Mouse (Mus musculus) CH12.LX (cell line): ENCODE measurements around the gene Isoc2a. TPM values are rescaled to one million over a fixed set of nuclear protein-coding genes. Genes with fewer than 3 reads are reported as not detected.

Source experiments
- DNase-seq: peaks from one replicate; pipeline ENCODE4 v3.0.0-alpha.2; 2013; ENCODE audit errors: extremely low read depth
- H3K27ac ChIP-seq: 2 replicates; pipeline ENCODE4 v1.5.1; 2012; ENCODE audit warnings: low read depth, mild to moderate bottlenecking, control low read depth, moderate library complexity; ENCODE audit not compliant: insufficient read depth
- H3K27me3 ChIP-seq: replicated peaks from 2 replicates; pipeline ENCODE3; 2012; ENCODE audit warnings: inconsistent platforms
- H3K36me3 ChIP-seq, 2 experiments: replicated peaks in 1 of 2; 2 replicates each; pipeline versions ENCODE3 to v1.6.1; 2012; ENCODE audit warnings: inconsistent platforms in 1 of 2, low read length in 1 of 2, mild to moderate bottlenecking in 1 of 2, mixed read lengths in 1 of 2, moderate library complexity in 1 of 2; ENCODE audit not compliant: control insufficient read depth in 1 of 2, insufficient read depth in 1 of 2
- H3K4me1 ChIP-seq, 2 experiments: 2 replicates each; pipeline ENCODE4 v1.6.1; 2012; ENCODE audit warnings: inconsistent platforms in 1 of 2, moderate library complexity in 1 of 2; ENCODE audit not compliant: insufficient read depth in 2 of 2, control insufficient read depth in 1 of 2
- H3K4me2 ChIP-seq: 2 replicates; pipeline ENCODE4 v1.6.1; 2012; ENCODE audit warnings: low read depth, mild to moderate bottlenecking, control low read depth; ENCODE audit not compliant: poor library complexity, insufficient read depth, severe bottlenecking
- H3K4me3 ChIP-seq, 3 experiments: fragments of 150-350 bp in 1 of 3; sonication (generic) in 1 of 3; replicated peaks in 1 of 3; 2 replicates each; pipeline versions ENCODE3 to v1.5.1; 2011 to 2012; ENCODE audit warnings: low read depth in 2 of 3, low read length in 2 of 3, mild to moderate bottlenecking in 2 of 3, moderate library complexity in 2 of 3, control low read depth in 1 of 3, improper control_type of control experiment in 1 of 3, inconsistent platforms in 1 of 3, mixed read lengths in 1 of 3; ENCODE audit not compliant: poor library complexity in 1 of 3
- H3K79me2 ChIP-seq: replicated peaks from 2 replicates; pipeline ENCODE4 v1.6.1; 2012; ENCODE audit warnings: mild to moderate bottlenecking, moderate library complexity; ENCODE audit not compliant: control insufficient read depth, poor library complexity, insufficient read depth, severe bottlenecking; ENCODE audit errors: extremely low read depth
- H3K9ac ChIP-seq: 2 replicates; pipeline ENCODE4 v1.6.1; 2012; ENCODE audit warnings: low read depth, mild to moderate bottlenecking, control low read depth, moderate library complexity; ENCODE audit not compliant: insufficient read depth
- H3K9me3 ChIP-seq: replicated peaks from 2 replicates; pipeline ENCODE3; 2012; ENCODE audit warnings: low read length, inconsistent platforms, mixed read lengths
- BHLHE40 ChIP-seq: IDR thresholded peaks from 2 replicates; pipeline ENCODE4 v1.6.1; 2011; ENCODE audit warnings: mild to moderate bottlenecking, low read depth, low read length, improper control_type of control experiment
- CHD1 ChIP-seq: IDR thresholded peaks from 2 replicates; pipeline ENCODE4 v1.6.1; 2012; ENCODE audit warnings: low read depth, low read length, improper control_type of control experiment, inconsistent platforms
- CHD2 ChIP-seq: IDR thresholded peaks from 2 replicates; pipeline ENCODE4 v1.6.1; 2011; ENCODE audit warnings: low read length, improper control_type of control experiment
- CTCF ChIP-seq, 2 experiments: IDR thresholded peaks in 1 of 2; conservative IDR thresholded peaks in 1 of 2; 2 replicates each; pipeline ENCODE4 v1.5.1; 2011 to 2012; ENCODE audit warnings: low read depth in 2 of 2, low read length in 2 of 2, improper control_type of control experiment in 1 of 2, inconsistent platforms in 1 of 2, mild to moderate bottlenecking in 1 of 2, moderate library complexity in 1 of 2
- ETS1 ChIP-seq: conservative IDR thresholded peaks from 2 replicates; pipeline ENCODE4 v1.6.1; 2012; ENCODE audit warnings: low read depth, mild to moderate bottlenecking, inconsistent platforms, low read length, improper control_type of control experiment, moderate library complexity
- IRF4 ChIP-seq: IDR thresholded peaks from 2 replicates; pipeline ENCODE4 v1.6.1; 2014; ENCODE audit warnings: low read depth, mild to moderate bottlenecking, inconsistent platforms, low read length, improper control_type of control experiment
- JUND ChIP-seq: conservative IDR thresholded peaks from 2 replicates; pipeline ENCODE4 v1.6.1; 2011; ENCODE audit warnings: low read depth, low read length, improper control_type of control experiment
- MAFK ChIP-seq: IDR thresholded peaks from 2 replicates; pipeline ENCODE4 v1.6.1; 2011; ENCODE audit warnings: low read length, improper control_type of control experiment; ENCODE audit not compliant: insufficient replicate concordance
- MYC ChIP-seq: IDR thresholded peaks from 2 replicates; pipeline ENCODE4 v1.6.1; 2011; ENCODE audit warnings: low read depth, mild to moderate bottlenecking, improper control_type of control experiment, low read length
- NELFE ChIP-seq: IDR thresholded peaks from 2 replicates; pipeline ENCODE4 v1.6.1; 2011; ENCODE audit warnings: low read depth, low read length, improper control_type of control experiment
- NRF1 ChIP-seq: IDR thresholded peaks from 2 replicates; pipeline ENCODE4 v1.6.1; 2014; ENCODE audit warnings: low read depth, mild to moderate bottlenecking, inconsistent platforms, low read length, improper control_type of control experiment, moderate library complexity
- PAX5 ChIP-seq: IDR thresholded peaks from 2 replicates; pipeline ENCODE4 v1.6.1; 2012; ENCODE audit warnings: low read length, inconsistent platforms, mixed read lengths
- POLR2AphosphoS2 ChIP-seq: IDR thresholded peaks from 2 replicates; pipeline ENCODE4 v1.6.1; 2011; ENCODE audit warnings: low read depth, low read length, improper control_type of control experiment
- SIN3A ChIP-seq: IDR thresholded peaks from 2 replicates; pipeline ENCODE4 v1.6.1; 2012; ENCODE audit warnings: low read length, improper control_type of control experiment, inconsistent platforms
- SMC3 ChIP-seq: IDR thresholded peaks from 2 replicates; pipeline ENCODE4 v1.6.1; 2011; ENCODE audit warnings: low read depth, low read length, improper control_type of control experiment
- USF2 ChIP-seq: conservative IDR thresholded peaks from 2 replicates; pipeline ENCODE4 v1.6.1; 2011; ENCODE audit warnings: low read depth, low read length, improper control_type of control experiment
- ZKSCAN1 ChIP-seq: IDR thresholded peaks from 2 replicates; pipeline ENCODE4 v1.6.1; 2012; ENCODE audit warnings: low read depth, inconsistent platforms, low read length, improper control_type of control experiment, borderline replicate concordance
- ZMIZ1 ChIP-seq: IDR thresholded peaks from 2 replicates; pipeline ENCODE4 v1.6.1; 2012; ENCODE audit warnings: low read depth, mild to moderate bottlenecking, inconsistent platforms, low read length, improper control_type of control experiment
- ZNF384 ChIP-seq: IDR thresholded peaks from 2 replicates; pipeline ENCODE4 v1.6.1; 2012; ENCODE audit warnings: low read depth, low read length, improper control_type of control experiment, inconsistent platforms
- dilution Hi-C: fragments of 300-500 bp; cut with MboI; formaldehyde crosslinking; loops from 2 replicates; pipeline ENCODE4 v1.14.3; 2020; ENCODE audit warnings: low sequenced_read_pairs; ENCODE audit not compliant: extremely low pct_unique_long_range_greater_than_20kb, extremely low pct_ligation_motif_present
- in situ Hi-C: fragments of 300-500 bp; cut with MboI; formaldehyde crosslinking; loops from 3 replicates; pipeline ENCODE4 v1.14.3; 2019; ENCODE audit warnings: low sequenced_read_pairs, low pct_ligation_motif_present, low pct_unique_long_range_greater_than_20kb, mixed read lengths
- polyA plus RNA-seq: library from polyadenylated mRNA; unstranded; fragments of >175 nt; gene quantifications from 2 replicates; pipeline ENCODE4 v1.2.1, GENCODE M21; 2012; ENCODE audit warnings: low read depth; ENCODE audit not compliant: insufficient read length
- total RNA-seq, 2 experiments: library from RNA; depleted of rRNA; stranded (reverse); fragments of 300-350 nt in 1 of 2; fragments of >200 nt in 1 of 2; gene quantifications; 2 replicates each; pipeline ENCODE4 v1.2.3; 2012 to 2014

Gene Isoc2a
- total and polyA plus RNA-seq, 3 experiments, result 8.4 to 15.4 (median 12.9) TPM

DNA sequence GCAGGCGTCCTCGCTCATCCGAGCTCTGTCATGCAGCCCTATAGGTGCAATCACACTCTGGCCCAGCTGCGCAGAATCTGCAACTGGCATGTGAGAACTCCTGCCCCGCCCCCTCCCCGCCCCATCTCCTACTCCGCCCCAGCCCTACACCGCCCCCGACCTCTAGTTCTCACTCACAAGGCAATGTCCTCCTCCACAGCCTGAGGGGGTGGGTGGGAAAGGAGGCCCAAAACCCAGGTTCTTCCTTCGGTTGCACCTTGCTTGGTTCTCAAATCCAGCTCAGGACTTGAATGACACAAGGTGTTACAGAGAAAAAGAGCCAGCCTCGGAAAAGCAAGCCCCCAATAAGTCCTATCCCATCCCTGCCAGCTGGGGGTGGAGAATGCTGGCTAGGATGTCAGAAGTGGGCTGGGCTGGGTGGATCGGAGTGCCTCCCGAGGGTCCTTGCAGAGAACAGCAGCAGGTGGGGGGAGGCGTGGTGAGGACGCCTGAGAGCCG is 34.3 kb upstream of the Isoc2a start:
- Histone ChIP-seq H3K27ac (no peak overlapping the region), H3K4me1 (peaks cover 7 to 15% of the 10 kb centered on the region in 2 experiments), H3K36me3 (no peaks in the 10 kb centered on the region), H3K4me3 (peak overlapping the region in 2 of 3 experiments; percentile 23 to 25), H3K79me2 (no peaks in the 10 kb centered on the region), H3K9ac (peak overlapping the region; percentile 34; the same call in 1 of the 2 replicates), H3K27me3 (peaks cover 51% of the 10 kb centered on the region), H3K9me3 (no peaks in the 10 kb centered on the region), H3K4me2 (peak overlapping the region; percentile 73)
- TF ChIP-seq ETS1 (no peak), NRF1 (peak; percentile 72)
- peak; percentile 57 for DNase-seq
- dilution Hi-C loops (no loop called here), in situ Hi-C loops (no loop called here)

DNA sequence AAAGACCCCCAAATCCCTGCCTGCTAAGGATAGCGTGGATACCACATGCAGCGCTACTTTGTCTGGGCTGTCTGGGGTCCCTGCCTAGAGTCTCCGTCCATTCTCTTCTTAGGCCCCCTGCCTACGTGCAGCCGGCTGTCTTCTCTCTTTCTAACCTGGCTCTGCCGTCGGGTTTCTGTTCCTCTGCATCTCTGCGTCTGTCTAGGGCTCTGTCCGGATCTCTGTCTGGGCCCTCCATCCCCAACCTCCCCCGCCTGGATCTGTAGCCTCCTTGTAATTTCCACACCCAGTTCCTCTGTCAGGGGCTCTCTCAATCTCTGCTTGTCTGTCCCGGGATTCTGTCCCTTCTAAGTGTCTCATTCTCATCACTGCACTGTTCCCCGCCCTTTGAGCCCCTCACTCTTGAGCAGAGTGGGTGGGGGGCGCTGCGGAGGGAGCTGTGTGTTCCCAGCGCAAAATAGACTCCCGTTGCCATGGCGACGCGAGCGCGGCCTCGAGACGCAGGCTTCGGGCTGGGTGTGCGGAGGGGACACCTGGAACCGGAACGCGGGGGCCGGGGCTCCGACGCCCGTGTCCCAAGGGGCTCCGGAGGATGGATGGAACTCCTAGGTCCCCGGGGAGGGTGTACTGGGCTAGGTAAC is 33.2 kb upstream of the Isoc2a start:
- Histone ChIP-seq H3K27ac (no peak overlapping the region), H3K9me3 (no peaks in the 10 kb centered on the region), H3K4me1 (peaks cover 7 to 15% of the 10 kb centered on the region in 2 experiments), H3K9ac (no peak overlapping the region), H3K27me3 (peaks cover 43% of the 10 kb centered on the region), H3K36me3 (no peaks in the 10 kb centered on the region), H3K4me3 (no peak overlapping the region), H3K79me2 (no peaks in the 10 kb centered on the region), H3K4me2 (no peak overlapping the region)
- DNase-seq, result no peak
- no peak for TF ChIP-seq ZMIZ1
- in situ Hi-C loops, result no loop called here
- dilution Hi-C loops, result no loop called here

DNA sequence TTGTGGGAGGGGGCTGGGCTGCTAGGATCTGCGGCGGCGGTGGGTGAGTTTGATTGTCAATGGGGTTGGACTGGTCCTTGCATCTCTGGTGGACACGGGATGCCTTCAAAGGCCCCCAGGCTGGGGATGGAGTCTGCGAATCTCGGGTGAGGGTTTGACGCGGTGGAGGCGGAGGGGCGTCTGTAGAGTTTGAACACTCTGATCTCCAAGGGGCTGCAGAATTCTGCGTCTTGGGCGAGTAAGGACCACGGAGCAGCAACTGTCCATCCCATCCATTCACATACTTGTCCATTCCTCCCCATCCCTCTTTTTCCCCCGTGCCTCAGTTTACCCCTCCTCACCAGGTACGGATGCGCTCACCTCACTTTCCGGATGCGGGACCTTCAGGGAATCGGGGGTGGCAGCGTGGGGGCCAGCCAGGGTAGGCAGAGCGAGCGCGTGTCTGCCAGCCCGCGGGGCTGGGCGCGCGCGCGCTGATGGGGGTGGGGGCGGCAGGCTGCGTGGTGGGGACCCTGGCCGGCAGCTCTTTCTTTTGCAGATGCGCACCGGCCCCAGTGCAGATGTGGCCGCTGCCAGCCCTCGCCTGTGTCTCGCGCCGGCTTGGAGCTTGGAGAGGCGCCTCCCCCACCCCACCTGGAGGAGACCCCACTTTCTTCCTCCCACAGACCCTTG is 32.6 kb upstream of the Isoc2a start, which contains the start of gene Shisa7:
Gene Shisa7 (minus strand): TSS at position 452 of the 672 bp plus-strand sequence.
- no peak within 1 kb of the TSS for H3K27ac ChIP-seq
- H3K9ac ChIP-seq, result no peak within 1 kb of the TSS
- dilution Hi-C loops (no loop called here), in situ Hi-C loops (no loop called here)
- peaks cover 7 to 17% of the 10 kb centered on the region in 2 experiments for H3K4me1 ChIP-seq
- no peak for DNase-seq
- H3K4me3 ChIP-seq, result no peak within 1 kb of the TSS
- H3K4me2 ChIP-seq, result no peak within 1 kb of the TSS
- H3K27me3 ChIP-seq, result peaks cover 36% of the 10 kb centered on the region
- no peaks in the 10 kb centered on the region for H3K36me3 ChIP-seq
- H3K79me2 ChIP-seq, result no peaks in the 10 kb centered on the region
- no peaks in the 10 kb centered on the region for H3K9me3 ChIP-seq
- TF ChIP-seq BHLHE40, result no peak
- TF ChIP-seq MYC, result no peak
- TF ChIP-seq SIN3A, result no peak
- no peak for TF ChIP-seq CTCF (conservative IDR thresholded peaks at IDR 0.05 in 1 of 2, IDR thresholded peaks at IDR 0.05 in 1 of 2; ENCODE audit: low read depth in 2 of 2, low read length in 2 of 2)
- TF ChIP-seq CHD1, result no peak
- TF ChIP-seq ZNF384, result no peak
- TF ChIP-seq NELFE, result no peak
- no peak for TF ChIP-seq USF2
- TF ChIP-seq ETS1, result no peak
- no peak for TF ChIP-seq IRF4
- TF ChIP-seq CHD2, result no peak
- TF ChIP-seq SMC3, result no peak
- no peak for TF ChIP-seq PAX5
- no peak for TF ChIP-seq MAFK
- no peak for TF ChIP-seq JUND
- TF ChIP-seq POLR2AphosphoS2, result no peak
- TF ChIP-seq ZKSCAN1, result no peak
- no peak for TF ChIP-seq NRF1
